Mouse (Mus musculus): ENCODE measurements around the gene Nav2. TPM values are rescaled to one million over a fixed set of nuclear protein-coding genes. Genes with fewer than 3 reads are reported as not detected.

The Nav2 gene
- polyA plus RNA-seq, 1 experiment from 2014 or later: 6.0 TPM

DNA sequence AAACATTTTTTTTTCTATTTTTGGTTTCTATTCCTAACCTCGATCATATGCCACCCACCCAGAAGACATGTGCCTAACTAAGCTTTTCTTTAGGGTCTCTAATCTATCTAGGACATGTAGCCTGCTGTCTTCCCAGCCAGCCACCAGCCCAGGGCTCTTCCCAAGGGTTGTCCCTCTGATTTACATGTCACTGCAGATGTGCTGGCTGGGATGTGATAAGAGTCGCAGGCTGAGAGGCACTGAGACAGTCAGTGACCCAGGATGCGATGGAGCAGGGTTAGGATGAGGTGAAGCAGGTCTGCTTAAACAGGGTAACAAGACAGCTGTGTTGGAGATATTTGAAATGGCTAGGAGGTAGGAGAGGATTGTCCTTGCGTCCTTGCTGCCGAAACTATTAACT lies 401.2 kb downstream of the Nav2 start:
- Histone ChIP-seq H3K9ac (ENCODE audit: low read length) (no peak overlapping the region), H3K4me2 (replicated peaks; ENCODE audit: low read depth) (no peak overlapping the region), H3K4me1 (replicated peaks; ENCODE audit: control insufficient read depth, insufficient read depth) (no peaks in the 10 kb centered on the region; the same call in 1 of the 2 replicates), H3K36me3 (ENCODE audit: control insufficient read depth, insufficient read depth, low read length) (no peaks in the 10 kb centered on the region), H3K9me3 (ENCODE audit: control insufficient read depth, low read length) (no peaks in the 10 kb centered on the region), H3K4me3 (ENCODE audit: low read depth, low read length) (no peak overlapping the region), H3K27ac (replicated peaks) (no peak overlapping the region), H3K27me3 (ENCODE audit: control insufficient read depth, insufficient read depth, low read length) (no peaks in the 10 kb centered on the region)
- TF ChIP-seq CTCF (IDR thresholded peaks at IDR 0.05; ENCODE audit: low read depth) (no peak), EP300 (optimal IDR thresholded peaks at IDR 0.05) (no peak)
- WGBS: 79% methylated on average over 5 of the region's 5 CpGs
- DNase-seq (ENCODE audit: low spot score) (no peak), ATAC-seq (ENCODE audit: low FRiP score, low TSS enrichment) (no peak)

DNA sequence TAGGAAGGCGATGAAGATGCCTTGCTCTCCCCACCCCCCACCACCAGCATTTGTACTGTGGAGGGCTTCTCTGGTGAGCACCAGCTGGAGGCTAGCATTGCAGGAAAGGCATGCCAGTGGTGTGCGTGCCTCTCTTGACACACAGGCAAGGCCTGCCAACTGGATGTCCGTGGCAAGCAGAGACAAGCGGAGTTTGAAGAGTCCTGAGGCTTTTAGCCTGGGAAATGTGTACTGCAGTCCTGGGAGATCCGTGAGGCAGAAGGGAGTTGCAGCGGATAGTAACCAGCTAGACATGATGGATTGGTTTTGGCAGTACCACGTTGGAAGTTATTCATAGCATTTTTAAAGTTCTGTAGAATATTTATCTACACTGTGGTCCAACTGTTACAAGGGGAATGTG lies 405.4 kb downstream of the Nav2 start:
- peak; percentile 32; the same call in 1 of the 2 replicates for ATAC-seq (ENCODE audit: low FRiP score, low TSS enrichment)

DNA sequence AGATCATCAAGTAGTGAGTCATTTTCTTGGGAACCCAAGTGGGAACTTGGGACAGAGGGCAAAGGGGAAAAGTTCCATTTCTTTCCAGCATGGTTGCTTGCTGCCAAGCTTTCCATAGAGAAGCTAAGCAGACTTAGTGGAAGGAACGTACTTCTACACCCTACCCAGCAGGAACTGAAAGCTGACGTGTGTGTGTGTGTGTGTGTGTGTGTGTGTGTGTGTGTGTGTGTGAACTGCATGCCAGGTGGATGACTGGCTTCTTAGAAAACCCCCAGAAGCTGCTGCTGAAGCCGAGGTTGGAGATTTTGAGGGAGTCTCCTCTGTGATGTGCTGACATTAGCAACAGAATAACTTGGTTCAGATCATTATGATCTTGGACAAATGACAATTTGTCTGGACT lies 406.5 kb downstream of the Nav2 start:
- no peak for DNase-seq (ENCODE audit: low spot score)
- H3K4me2 ChIP-seq (replicated peaks; ENCODE audit: low read depth): no peak overlapping the region
- H3K4me1 ChIP-seq (replicated peaks; ENCODE audit: control insufficient read depth, insufficient read depth): no peaks in the 10 kb centered on the region; the same call in 1 of the 2 replicates
- no peak; the same call in 1 of the 2 replicates for ATAC-seq (ENCODE audit: low FRiP score, low TSS enrichment)
- no peak overlapping the region for H3K27ac ChIP-seq (replicated peaks)
- no peak overlapping the region for H3K4me3 ChIP-seq (ENCODE audit: low read depth, low read length)
- no peaks in the 10 kb centered on the region for H3K36me3 ChIP-seq (ENCODE audit: control insufficient read depth, insufficient read depth, low read length)
- no peaks in the 10 kb centered on the region for H3K27me3 ChIP-seq (ENCODE audit: control insufficient read depth, insufficient read depth, low read length)
- WGBS: 21% methylated on average over 3 of the region's 3 CpGs
- TF ChIP-seq EP300 (optimal IDR thresholded peaks at IDR 0.05): no peak
- peak; percentile 49 for TF ChIP-seq CTCF (IDR thresholded peaks at IDR 0.05; ENCODE audit: low read depth)
- H3K9ac ChIP-seq (ENCODE audit: low read length): no peak overlapping the region
- H3K9me3 ChIP-seq (ENCODE audit: control insufficient read depth, low read length): no peaks in the 10 kb centered on the region

More for the DNA sequence above, 405.4 kb downstream of the Nav2 start:
- Histone ChIP-seq H3K9ac (ENCODE audit: low read length) (no peak overlapping the region), H3K4me1 (replicated peaks; ENCODE audit: control insufficient read depth, insufficient read depth) (no peaks in the 10 kb centered on the region; the same call in 1 of the 2 replicates), H3K4me3 (ENCODE audit: low read depth, low read length) (no peak overlapping the region), H3K36me3 (ENCODE audit: control insufficient read depth, insufficient read depth, low read length) (no peaks in the 10 kb centered on the region), H3K9me3 (ENCODE audit: control insufficient read depth, low read length) (no peaks in the 10 kb centered on the region), H3K4me2 (replicated peaks; ENCODE audit: low read depth) (no peak overlapping the region), H3K27me3 (ENCODE audit: control insufficient read depth, insufficient read depth, low read length) (no peaks in the 10 kb centered on the region), H3K27ac (replicated peaks) (no peak overlapping the region)
- TF ChIP-seq CTCF (IDR thresholded peaks at IDR 0.05; ENCODE audit: low read depth) (no peak), EP300 (optimal IDR thresholded peaks at IDR 0.05) (no peak)
- 32% methylated on average over 7 of the region's 7 CpGs for WGBS
- DNase-seq (ENCODE audit: low spot score): no peak

DNA sequence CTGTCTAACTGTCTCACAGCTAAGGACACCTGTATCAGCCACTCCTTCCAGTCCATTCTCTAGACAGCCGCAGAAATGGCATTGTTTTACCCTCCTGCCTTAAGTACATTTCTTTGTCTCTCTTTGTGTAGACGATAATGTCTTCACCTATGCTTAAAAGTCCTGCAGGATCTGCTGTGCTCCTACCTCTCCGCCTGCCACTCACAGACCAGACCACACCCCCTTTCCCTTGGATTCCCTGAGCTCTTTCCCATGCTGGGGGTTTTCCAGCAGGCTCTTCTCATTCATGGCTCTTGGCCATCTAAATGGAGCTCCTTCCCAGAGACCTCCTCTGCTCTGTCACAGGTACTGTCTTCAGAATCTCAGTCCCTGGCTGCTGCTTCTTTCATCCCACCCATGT lies 408.1 kb downstream of the Nav2 start:
- no peaks in the 10 kb centered on the region for H3K27me3 ChIP-seq (ENCODE audit: control insufficient read depth, insufficient read depth, low read length)
- no peaks in the 10 kb centered on the region for H3K36me3 ChIP-seq (ENCODE audit: control insufficient read depth, insufficient read depth, low read length)
- ATAC-seq (ENCODE audit: low FRiP score, low TSS enrichment) (no peak), DNase-seq (ENCODE audit: low spot score) (no peak)
- 63% methylated on average over 3 of the region's 3 CpGs for WGBS
- peaks cover 2% of the 10 kb centered on the region; the same call in 1 of the 2 replicates for H3K4me1 ChIP-seq (replicated peaks; ENCODE audit: control insufficient read depth, insufficient read depth)
- no peak overlapping the region for H3K4me3 ChIP-seq (ENCODE audit: low read depth, low read length)
- H3K9ac ChIP-seq (ENCODE audit: low read length): no peak overlapping the region
- TF ChIP-seq CTCF (IDR thresholded peaks at IDR 0.05; ENCODE audit: low read depth) (no peak), EP300 (optimal IDR thresholded peaks at IDR 0.05) (no peak)
- no peak overlapping the region for H3K4me2 ChIP-seq (replicated peaks; ENCODE audit: low read depth)
- no peaks in the 10 kb centered on the region for H3K9me3 ChIP-seq (ENCODE audit: control insufficient read depth, low read length)
- H3K27ac ChIP-seq (replicated peaks): no peak overlapping the region

DNA sequence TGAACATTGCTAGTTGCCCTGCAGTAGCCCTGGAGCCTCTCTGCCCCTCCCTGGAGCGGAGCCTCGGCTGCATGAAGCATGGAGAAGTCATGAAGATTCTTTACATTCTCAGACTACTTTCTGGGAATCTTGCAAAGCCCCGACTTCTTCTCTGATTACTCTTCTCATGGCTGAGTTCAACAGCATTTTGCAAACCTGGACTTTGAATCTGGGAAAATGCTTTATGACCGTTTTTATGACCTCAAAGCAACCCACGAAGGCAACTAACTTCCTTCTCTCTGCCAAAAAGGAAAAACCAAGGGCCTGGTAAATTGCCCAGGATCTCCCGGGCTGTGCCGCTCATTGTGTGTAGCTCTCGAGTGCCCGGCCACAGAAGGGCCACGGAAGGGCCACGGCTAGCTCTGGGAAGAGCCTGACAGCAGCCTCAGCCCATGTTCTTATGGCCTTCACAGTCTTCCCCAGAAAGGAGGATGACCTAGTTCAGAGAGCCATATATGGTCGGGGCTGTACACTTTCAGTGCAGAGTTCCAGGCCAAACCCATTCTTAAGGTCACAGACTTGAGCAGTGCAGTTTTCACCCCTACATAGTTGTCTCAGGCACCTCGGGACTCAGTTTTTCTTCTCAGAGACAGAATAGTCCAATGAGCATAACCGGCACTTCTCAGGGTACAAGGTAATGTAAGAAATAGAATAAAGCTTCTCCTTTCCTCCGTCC lies 409.8 kb downstream of the Nav2 start:
- peak overlapping the region; percentile 1; the same call in 1 of the 2 replicates for H3K27ac ChIP-seq (replicated peaks)
- no peaks in the 10 kb centered on the region for H3K36me3 ChIP-seq (ENCODE audit: control insufficient read depth, insufficient read depth, low read length)
- H3K4me3 ChIP-seq (ENCODE audit: low read depth, low read length): no peak overlapping the region
- ATAC-seq (ENCODE audit: low FRiP score, low TSS enrichment): no peak
- peaks cover 2% of the 10 kb centered on the region; the same call in 1 of the 2 replicates for H3K4me1 ChIP-seq (replicated peaks; ENCODE audit: control insufficient read depth, insufficient read depth)
- no peak for DNase-seq (ENCODE audit: low spot score)
- WGBS: 66% methylated on average over 15 of the region's 15 CpGs
- no peak overlapping the region for H3K9ac ChIP-seq (ENCODE audit: low read length)
- no peaks in the 10 kb centered on the region for H3K27me3 ChIP-seq (ENCODE audit: control insufficient read depth, insufficient read depth, low read length)
- no peak overlapping the region for H3K4me2 ChIP-seq (replicated peaks; ENCODE audit: low read depth)
- TF ChIP-seq EP300 (optimal IDR thresholded peaks at IDR 0.05): no peak
- no peak for TF ChIP-seq CTCF (IDR thresholded peaks at IDR 0.05; ENCODE audit: low read depth)
- no peaks in the 10 kb centered on the region for H3K9me3 ChIP-seq (ENCODE audit: control insufficient read depth, low read length)

DNA sequence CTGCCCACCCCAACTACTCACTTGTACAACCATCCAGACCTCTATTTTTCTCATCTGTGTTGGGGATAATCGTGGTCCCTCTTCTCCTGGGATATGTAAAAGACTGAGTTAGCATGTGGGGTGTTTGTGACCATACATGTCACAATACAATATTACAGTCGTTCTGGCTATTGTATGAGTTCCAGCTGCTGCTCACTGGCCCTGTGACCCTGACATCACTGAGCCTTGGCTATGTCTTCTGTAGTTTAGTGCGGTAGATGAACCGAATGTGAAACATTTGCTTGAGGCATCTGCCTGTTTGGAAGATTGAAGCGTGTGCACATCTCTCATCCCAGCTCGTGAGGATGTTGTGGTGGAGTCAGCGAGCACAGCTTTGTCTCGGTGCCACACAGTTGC lies 410.4 kb downstream of the Nav2 start:
- TF ChIP-seq CTCF (IDR thresholded peaks at IDR 0.05; ENCODE audit: low read depth) (no peak), EP300 (optimal IDR thresholded peaks at IDR 0.05) (no peak)
- Histone ChIP-seq H3K4me2 (replicated peaks; ENCODE audit: low read depth) (no peak overlapping the region), H3K36me3 (ENCODE audit: control insufficient read depth, insufficient read depth, low read length) (no peaks in the 10 kb centered on the region), H3K9me3 (ENCODE audit: control insufficient read depth, low read length) (no peaks in the 10 kb centered on the region), H3K27ac (replicated peaks) (0 out of 2 replicates have a peak overlapping the region, but pooled peaks have one; percentile 8), H3K4me1 (replicated peaks; ENCODE audit: control insufficient read depth, insufficient read depth) (0 out of 2 replicates have a peak, but pooled peaks cover 2% of the 10 kb centered on the region), H3K27me3 (ENCODE audit: control insufficient read depth, insufficient read depth, low read length) (no peaks in the 10 kb centered on the region), H3K4me3 (ENCODE audit: low read depth, low read length) (no peak overlapping the region), H3K9ac (ENCODE audit: low read length) (no peak overlapping the region)
- ATAC-seq (ENCODE audit: low FRiP score, low TSS enrichment): no peak
- WGBS: 64% methylated on average over 8 of the region's 8 CpGs
- no peak for DNase-seq (ENCODE audit: low spot score)
